Mouse (Mus musculus) embryonic fibroblast, embryonic 13.5 days (primary cell): ENCODE data around the gene AC134908.4. TPM values are rescaled to one million over a fixed set of nuclear protein-coding genes. Genes with fewer than 3 reads are reported as not detected.
A peak's percentile ranks its signal among the peaks of the same experiment; 100 is the strongest.

Source experiments
- H3K27ac ChIP-seq: 2 replicates; pipeline ENCODE4 v1.5.1; 2012; ENCODE audit warnings: low read length, control low read depth, inconsistent platforms; ENCODE audit not compliant: insufficient read depth
- H3K4me1 ChIP-seq: 2 replicates; pipeline ENCODE4 v1.6.1; 2011; ENCODE audit warnings: low read length; ENCODE audit not compliant: control insufficient read depth, insufficient read depth
- H3K4me3 ChIP-seq: 2 replicates; pipeline ENCODE4 v1.5.1; 2011; ENCODE audit warnings: mild to moderate bottlenecking, control low read depth, low read length; ENCODE audit not compliant: insufficient read depth
- CTCF ChIP-seq: IDR thresholded peaks from 2 replicates; pipeline ENCODE4 v1.5.1; 2011; ENCODE audit warnings: mild to moderate bottlenecking, control low read depth, low read length, moderate library complexity, borderline replicate concordance; ENCODE audit not compliant: insufficient read depth
- POLR2A ChIP-seq: IDR thresholded peaks from 2 replicates; pipeline ENCODE4 v1.6.1; 2011; ENCODE audit warnings: low read depth, mild to moderate bottlenecking, control low read depth, low read length, moderate library complexity
- polyA plus RNA-seq: library from polyadenylated mRNA; stranded (reverse); fragments of >200 nt; gene quantifications from 2 replicates; pipeline ENCODE4 v1.2.4, GENCODE M21; 2011; ENCODE audit warnings: low read depth; ENCODE audit not compliant: missing spikeins, insufficient read length

The AC134908.4 gene
- polyA plus RNA-seq, 1 experiment: not detected

DNA sequence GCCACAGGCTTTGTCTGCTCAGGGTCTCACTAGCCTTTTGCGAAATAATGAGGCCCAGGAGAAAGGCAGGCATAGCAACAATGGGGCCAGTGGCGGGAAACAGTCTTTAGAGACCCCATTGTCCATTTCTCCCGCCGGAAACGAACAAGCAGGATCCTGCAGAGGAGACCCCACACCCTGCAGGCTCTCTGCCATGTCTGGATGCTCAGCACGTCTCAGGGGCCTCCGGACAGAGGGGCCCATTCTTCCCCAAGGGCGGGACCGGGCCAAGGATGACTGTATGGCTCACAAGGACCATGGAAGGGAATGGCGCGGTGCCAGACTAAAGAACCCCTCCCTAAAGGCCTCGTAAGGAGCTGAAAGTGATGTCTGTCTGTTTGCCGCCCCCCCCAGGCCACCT lies 1.3 kb downstream of the AC134908.4 start:
- H3K27ac ChIP-seq: no peak overlapping the region
- no peak overlapping the region for H3K4me3 ChIP-seq
- TF ChIP-seq CTCF (no peak), POLR2A (no peak)
- H3K4me1 ChIP-seq: peaks cover 7% of the 10 kb centered on the region; the same call in 1 of the 2 replicates

DNA sequence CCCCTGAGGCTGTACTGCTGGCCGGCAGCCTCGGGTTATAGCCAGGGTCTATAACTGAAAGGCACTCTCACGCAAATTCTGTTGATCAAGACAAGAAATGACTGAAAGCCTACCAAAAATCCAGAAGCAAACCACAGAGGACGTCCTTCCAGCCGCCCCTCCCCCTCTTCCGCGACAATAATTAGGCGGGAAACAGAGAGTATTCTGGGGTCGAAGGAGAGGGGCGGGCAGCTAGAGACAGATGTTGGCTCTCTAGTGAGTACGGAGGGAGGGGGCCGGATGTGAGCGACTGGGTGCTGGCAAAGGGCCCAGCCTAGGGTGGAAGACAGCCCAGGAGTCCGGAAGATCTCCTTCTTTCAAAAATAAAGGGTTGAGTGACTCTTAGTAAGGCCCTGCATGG lies 2.8 kb downstream of the AC134908.4 start, which contains the start of gene Fam173a:
Fam173a (minus strand) TSS at position 287 of the 400 bp plus-strand sequence.
- Histone ChIP-seq H3K27ac (peak within 1 kb of the TSS; percentile 86), H3K4me3 (peak within 1 kb of the TSS; percentile 55), H3K4me1 (peaks cover 7% of the 10 kb centered on the region; the same call in 1 of the 2 replicates)
- TF ChIP-seq CTCF: no peak
- TF ChIP-seq POLR2A: no peak

DNA sequence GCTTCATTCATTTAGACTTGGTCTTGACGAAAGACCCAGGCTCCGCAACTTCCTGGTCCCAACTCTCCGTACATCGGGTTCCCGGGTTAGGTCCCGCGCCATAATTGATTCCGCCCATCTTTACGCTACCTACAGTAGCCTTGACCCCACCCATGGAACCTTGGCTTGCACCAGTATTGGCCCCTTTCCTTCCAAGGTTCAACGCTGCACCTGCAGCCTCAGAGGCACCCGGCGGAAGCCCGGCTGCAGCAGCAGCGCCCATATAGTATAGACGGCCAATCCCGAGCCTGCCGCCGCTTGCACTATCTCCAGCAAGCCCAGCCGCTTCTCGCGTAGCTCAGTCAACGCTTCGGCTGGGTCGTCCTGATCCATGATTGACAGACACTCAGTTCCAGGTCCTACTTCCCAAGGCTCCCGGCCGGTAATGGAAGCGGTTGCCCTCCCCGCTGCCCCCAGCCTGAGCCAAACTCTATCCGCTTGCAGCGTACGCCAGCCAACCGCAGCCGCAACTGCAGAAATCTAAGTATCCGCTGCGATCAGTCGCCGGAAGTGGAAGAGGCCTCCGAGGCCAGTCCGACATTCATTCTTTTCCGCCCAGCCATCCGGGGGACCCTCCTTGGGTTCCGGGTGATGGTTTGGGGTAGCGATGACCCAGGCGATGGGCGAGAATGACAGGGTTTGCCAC lies 3.5 kb downstream of the AC134908.4 start:
- H3K4me1 ChIP-seq: peaks cover 7% of the 10 kb centered on the region; the same call in 1 of the 2 replicates
- H3K27ac ChIP-seq: peak overlapping the region; percentile 86
- TF ChIP-seq POLR2A: peak; percentile 92
- TF ChIP-seq CTCF: no peak
- H3K4me3 ChIP-seq: peak overlapping the region; percentile 55

DNA sequence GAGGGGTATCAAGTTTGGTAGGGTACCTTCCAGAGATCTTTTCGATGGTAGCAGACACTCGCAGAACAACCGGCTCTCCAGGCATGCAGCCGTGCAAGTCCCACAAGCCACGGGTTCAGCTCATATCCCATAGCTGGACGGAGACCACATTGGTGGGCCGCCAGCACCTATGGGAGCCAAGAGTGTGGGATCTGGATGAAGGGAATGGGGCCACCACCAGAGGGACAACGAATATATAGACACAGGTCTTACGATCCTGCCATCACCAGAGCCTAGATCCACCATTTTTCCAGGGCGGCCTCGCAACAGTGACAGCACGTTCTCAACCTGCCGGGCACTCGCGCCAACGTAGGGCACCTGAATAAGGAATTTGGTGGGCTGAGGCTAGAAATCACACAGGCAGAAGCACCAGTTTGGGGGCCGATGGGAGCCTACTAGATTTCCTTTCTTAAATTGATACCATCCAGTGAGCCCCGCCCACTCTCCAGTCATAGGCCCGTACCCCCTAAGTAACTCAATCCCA lies 4.1 kb downstream of the AC134908.4 start:
- 0 out of 2 replicates have a peak, but pooled peaks have one; percentile 5 for TF ChIP-seq POLR2A
- TF ChIP-seq CTCF: no peak
- Histone ChIP-seq H3K4me3 (peak overlapping the region; percentile 55), H3K27ac (no peak overlapping the region), H3K4me1 (peaks cover 7% of the 10 kb centered on the region; the same call in 1 of the 2 replicates)

DNA sequence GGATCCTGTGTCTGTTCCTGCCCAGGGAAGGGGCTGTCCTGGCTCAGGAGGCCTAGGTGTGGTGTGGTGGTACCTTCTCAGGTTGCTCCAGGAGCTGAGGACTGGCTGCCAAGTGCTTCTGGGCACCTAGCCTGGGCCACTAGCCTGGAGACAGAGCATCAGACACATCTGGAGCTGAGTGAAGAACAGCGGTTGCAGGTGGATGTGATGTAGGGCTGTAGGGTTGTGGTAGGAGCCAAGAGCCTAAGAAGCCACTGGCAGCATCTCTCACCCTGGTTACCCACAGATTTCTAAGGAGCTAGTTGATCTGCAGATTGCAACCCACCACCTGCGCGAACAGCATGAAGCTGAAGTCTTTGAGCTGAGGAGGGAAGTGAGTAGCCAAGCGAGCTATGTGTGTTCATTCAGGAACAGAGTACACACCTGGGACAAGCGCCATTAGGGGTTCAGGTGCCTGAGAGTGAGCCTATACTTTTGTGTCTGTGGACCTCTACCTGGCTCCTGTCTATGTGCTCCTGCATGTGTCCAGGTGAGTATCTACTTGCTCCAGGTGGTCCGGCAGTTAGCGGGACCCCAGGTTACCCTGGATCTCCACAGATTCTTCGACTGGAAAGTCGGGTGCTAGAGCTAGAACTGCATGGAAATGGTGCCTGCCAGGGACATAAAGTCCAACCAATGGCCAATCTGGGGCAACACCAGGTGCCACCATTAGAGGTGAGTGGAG lies 8.5 kb downstream of the AC134908.4 start:
- no peak overlapping the region for H3K4me3 ChIP-seq
- no peak overlapping the region for H3K27ac ChIP-seq
- no peaks in the 10 kb centered on the region for H3K4me1 ChIP-seq
- no peak for TF ChIP-seq CTCF
- 0 out of 2 replicates have a peak, but pooled peaks have one; percentile 1 for TF ChIP-seq POLR2A

DNA sequence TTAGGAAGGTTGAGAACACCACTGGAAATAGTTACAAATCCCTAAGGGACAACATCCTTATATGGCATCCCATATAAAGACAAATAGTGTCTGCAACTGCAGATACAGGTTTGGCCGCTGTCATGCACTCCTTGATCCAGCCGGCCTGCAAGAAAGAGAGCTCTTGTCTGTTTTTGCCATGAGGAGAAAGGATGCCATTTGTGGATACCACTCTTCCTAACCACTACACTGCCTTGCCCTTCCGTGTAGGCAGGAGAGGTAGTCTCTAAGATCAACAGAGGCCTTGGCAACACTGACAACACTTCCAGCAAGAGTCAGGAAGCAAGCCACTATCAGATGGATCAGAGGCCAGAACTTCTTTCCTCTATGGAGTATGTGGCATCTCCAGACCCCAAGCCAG lies 9.2 kb downstream of the AC134908.4 start, which contains the start of gene Ccdc78:
Ccdc78 (plus strand) TSS at position 301 of the 400 bp plus-strand sequence.
- no peak; the same call in 1 of the 2 replicates for TF ChIP-seq POLR2A
- no peaks in the 10 kb centered on the region for H3K4me1 ChIP-seq

DNA sequence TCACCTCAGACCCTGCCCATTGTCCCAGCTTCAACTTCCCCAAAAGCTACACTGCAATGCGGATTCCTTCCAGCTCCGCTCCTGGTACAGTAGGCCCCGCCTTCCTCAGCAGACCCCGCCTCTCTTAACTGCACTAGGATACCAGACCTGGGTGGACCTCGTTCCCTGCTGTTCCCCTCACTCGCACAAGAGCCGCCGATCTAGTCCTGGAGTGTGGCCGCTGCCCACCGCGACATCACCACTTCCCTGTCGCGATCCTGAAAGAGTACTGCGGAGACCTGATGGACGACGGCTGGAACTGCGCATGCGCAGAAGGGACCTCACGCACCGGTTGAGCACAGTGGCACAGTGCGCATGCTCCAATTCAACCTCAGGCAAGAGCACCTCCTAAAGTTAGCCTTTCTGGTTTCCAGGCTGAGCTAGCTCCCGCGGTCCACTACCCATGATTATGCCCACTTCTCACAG lies 10.1 kb downstream of the AC134908.4 start, which contains the start of gene Haghl:
Haghl (minus strand) TSS at position 393 of the 465 bp plus-strand sequence.
- Histone ChIP-seq H3K27ac (peak within 1 kb of the TSS; percentile 68), H3K4me3 (peak within 1 kb of the TSS; percentile 73), H3K4me1 (no peaks in the 10 kb centered on the region)
- TF ChIP-seq POLR2A (peak; percentile 93), CTCF (no peak)

More for the DNA sequence above, 9.2 kb downstream of the AC134908.4 start, which contains the start of gene Ccdc78:
- H3K4me3 ChIP-seq: peak within 1 kb of the TSS; percentile 73
- peak within 1 kb of the TSS; percentile 68; the same call in 1 of the 2 replicates for H3K27ac ChIP-seq

DNA sequence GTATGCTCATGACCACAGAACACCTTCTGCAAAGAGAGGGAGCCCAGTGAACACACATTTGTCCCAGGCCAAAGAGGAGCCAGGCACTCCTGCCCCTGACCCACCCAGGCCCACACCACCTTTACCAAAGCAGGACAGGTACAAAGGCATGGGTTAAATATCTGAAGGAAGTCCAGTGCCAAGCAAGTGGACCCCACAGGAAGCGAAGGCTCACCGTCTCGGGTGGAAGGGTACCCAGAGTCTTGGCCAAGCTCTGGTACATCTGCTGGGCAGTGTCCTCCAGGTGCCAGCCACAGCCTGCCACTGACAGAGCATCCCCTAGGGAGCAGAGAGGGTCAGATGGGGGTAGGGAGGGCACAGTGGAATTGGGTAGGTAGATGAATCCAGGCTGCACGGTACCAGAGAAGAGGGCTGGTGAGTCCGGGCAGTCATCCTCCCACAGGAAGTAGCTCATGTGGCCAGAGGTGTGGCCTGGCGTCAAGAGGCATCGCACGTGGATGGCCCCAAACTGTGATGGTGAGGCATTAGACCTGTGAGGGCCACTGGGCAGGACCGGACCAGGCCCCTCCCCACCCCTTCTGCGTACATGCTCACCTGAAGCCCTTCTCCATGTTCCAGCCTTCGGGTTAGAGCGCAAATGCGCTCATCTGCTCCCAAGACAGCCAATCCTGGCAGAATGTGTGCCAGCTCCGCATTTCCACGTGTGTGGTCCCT lies 11.4 kb downstream of the AC134908.4 start:
- no peak overlapping the region for H3K27ac ChIP-seq
- no peak for TF ChIP-seq CTCF
- TF ChIP-seq POLR2A: no peak
- 0 out of 2 replicates have a peak overlapping the region, but pooled peaks have one; percentile 73 for H3K4me3 ChIP-seq

DNA sequence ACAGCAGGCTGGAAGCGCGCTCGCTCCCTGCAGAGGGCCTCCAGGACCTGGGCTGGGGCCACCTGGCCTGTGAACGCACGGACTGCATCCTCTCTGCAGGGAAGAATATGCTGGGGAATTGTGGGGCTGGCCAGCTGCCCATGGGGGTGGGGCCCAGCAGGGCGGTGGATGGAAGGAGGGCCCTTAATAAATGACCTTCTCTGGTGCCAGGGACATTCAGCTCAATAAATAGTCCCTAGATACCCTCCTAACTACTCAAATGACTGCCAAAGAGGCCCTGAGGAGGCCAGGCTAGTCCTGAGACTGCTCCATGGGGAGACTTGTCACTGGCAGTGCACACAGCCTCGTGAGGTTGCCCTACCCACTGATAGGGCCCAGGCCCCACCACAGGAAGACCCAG lies 12.4 kb downstream of the AC134908.4 start:
- Histone ChIP-seq H3K4me1 (no peaks in the 10 kb centered on the region), H3K27ac (no peak overlapping the region), H3K4me3 (no peak overlapping the region)
- no peak for TF ChIP-seq POLR2A
- no peak for TF ChIP-seq CTCF

More for the DNA sequence above, 11.4 kb downstream of the AC134908.4 start:
- no peaks in the 10 kb centered on the region for H3K4me1 ChIP-seq
